Mouse (Mus musculus): Measurements from ENCODE around the gene Rbm8a. TPM values are rescaled to one million over a fixed set of nuclear protein-coding genes. Genes with fewer than 3 reads are reported as not detected.

Rbm8a gene
- polyA plus RNA-seq, 1 experiment = 57.2 TPM

- TF ChIP-seq CTCF (IDR thresholded peaks at IDR 0.05; ENCODE audit: borderline replicate concordance, extremely low read depth, insufficient read depth, insufficient read length) = no peak
- DNase-seq (ENCODE audit: low read depth) = no peak
These were observed 23.1 kb upstream of the Rbm8a start for GRCm38 (mm10) chr3:96606618-96607017.

- no peak for DNase-seq (ENCODE audit: low read depth)
- TF ChIP-seq POLR2A (IDR thresholded peaks at IDR 0.05; ENCODE audit: borderline replicate concordance, extremely low read depth, insufficient read depth, insufficient read length, poor library complexity, severe bottlenecking) (no peak), CTCF (IDR thresholded peaks at IDR 0.05; ENCODE audit: borderline replicate concordance, extremely low read depth, insufficient read depth, insufficient read length) (no peak)
These were observed 11.8 kb upstream of the Rbm8a start for GRCm38 (mm10) chr3:96617941-96618340.

- no peak for DNase-seq (ENCODE audit: low read depth)
- no peak for TF ChIP-seq CTCF (IDR thresholded peaks at IDR 0.05; ENCODE audit: borderline replicate concordance, extremely low read depth, insufficient read depth, insufficient read length)
- no peak for TF ChIP-seq POLR2A (IDR thresholded peaks at IDR 0.05; ENCODE audit: borderline replicate concordance, extremely low read depth, insufficient read depth, insufficient read length, poor library complexity, severe bottlenecking)
These were observed 6.5 kb upstream of the Rbm8a start for GRCm38 (mm10) chr3:96623201-96623600.

GRCm38 (mm10) chr3:96632058-96632457 is 2.3 kb downstream of the Rbm8a start:
- no peak for DNase-seq (ENCODE audit: low read depth)
- no peak for TF ChIP-seq POLR2A (IDR thresholded peaks at IDR 0.05; ENCODE audit: borderline replicate concordance, extremely low read depth, insufficient read depth, insufficient read length, poor library complexity, severe bottlenecking)
- TF ChIP-seq CTCF (IDR thresholded peaks at IDR 0.05; ENCODE audit: borderline replicate concordance, extremely low read depth, insufficient read depth, insufficient read length) = no peak

- DNase-seq (ENCODE audit: low read depth) = no peak
- TF ChIP-seq POLR2A (IDR thresholded peaks at IDR 0.05; ENCODE audit: borderline replicate concordance, extremely low read depth, insufficient read depth, insufficient read length, poor library complexity, severe bottlenecking) (no peak), CTCF (IDR thresholded peaks at IDR 0.05; ENCODE audit: borderline replicate concordance, extremely low read depth, insufficient read depth, insufficient read length) (no peak)
These were observed 4.3 kb downstream of the Rbm8a start for GRCm38 (mm10) chr3:96634015-96634414.

GRCm38 (mm10) chr3:96634928-96635879 is 5.5 kb downstream of the Rbm8a start, which contains the start of the genes Pex11b and Gm42957:
Gene Pex11b (plus strand): TSS chr3:96635376.
Gene Gm42957 (plus strand): TSS chr3:96635474.
- TF ChIP-seq CTCF (IDR thresholded peaks at IDR 0.05; ENCODE audit: borderline replicate concordance, extremely low read depth, insufficient read depth, insufficient read length) (peak; percentile 18; the same call in 1 of the 2 replicates), POLR2A (IDR thresholded peaks at IDR 0.05; ENCODE audit: borderline replicate concordance, extremely low read depth, insufficient read depth, insufficient read length, poor library complexity, severe bottlenecking) (peak; percentile 48)
- peak; percentile 93 for DNase-seq (ENCODE audit: low read depth)

- DNase-seq (ENCODE audit: low read depth) = no peak
- TF ChIP-seq POLR2A (IDR thresholded peaks at IDR 0.05; ENCODE audit: borderline replicate concordance, extremely low read depth, insufficient read depth, insufficient read length, poor library complexity, severe bottlenecking) = no peak
- no peak for TF ChIP-seq CTCF (IDR thresholded peaks at IDR 0.05; ENCODE audit: borderline replicate concordance, extremely low read depth, insufficient read depth, insufficient read length)
These were observed 6.2 kb downstream of the Rbm8a start for GRCm38 (mm10) chr3:96635906-96636305.

GRCm38 (mm10) chr3:96636448-96636847 is 6.7 kb downstream of the Rbm8a start:
- no peak for DNase-seq (ENCODE audit: low read depth)
- TF ChIP-seq CTCF (IDR thresholded peaks at IDR 0.05; ENCODE audit: borderline replicate concordance, extremely low read depth, insufficient read depth, insufficient read length) (no peak), POLR2A (IDR thresholded peaks at IDR 0.05; ENCODE audit: borderline replicate concordance, extremely low read depth, insufficient read depth, insufficient read length, poor library complexity, severe bottlenecking) (no peak)

- peak; percentile 47 for DNase-seq (ENCODE audit: low read depth)
- TF ChIP-seq POLR2A (IDR thresholded peaks at IDR 0.05; ENCODE audit: borderline replicate concordance, extremely low read depth, insufficient read depth, insufficient read length, poor library complexity, severe bottlenecking) (no peak), CTCF (IDR thresholded peaks at IDR 0.05; ENCODE audit: borderline replicate concordance, extremely low read depth, insufficient read depth, insufficient read length) (peak; percentile 61; the same call in 1 of the 2 replicates)
These were observed 9.5 kb downstream of the Rbm8a start for GRCm38 (mm10) chr3:96639219-96639618.

- peak; percentile 31 for DNase-seq (ENCODE audit: low read depth)
- TF ChIP-seq POLR2A (IDR thresholded peaks at IDR 0.05; ENCODE audit: borderline replicate concordance, extremely low read depth, insufficient read depth, insufficient read length, poor library complexity, severe bottlenecking) = no peak
- peak; percentile 50; the same call in 1 of the 2 replicates for TF ChIP-seq CTCF (IDR thresholded peaks at IDR 0.05; ENCODE audit: borderline replicate concordance, extremely low read depth, insufficient read depth, insufficient read length)
These were observed 15.4 kb downstream of the Rbm8a start, which contains the start of gene Itga10 for GRCm38 (mm10) chr3:96645018-96645649. Gene Itga10 (plus strand): TSS chr3:96645584.

GRCm38 (mm10) chr3:96647365-96647764 is 17.6 kb downstream of the Rbm8a start:
- no peak for DNase-seq (ENCODE audit: low read depth)
- TF ChIP-seq POLR2A (IDR thresholded peaks at IDR 0.05; ENCODE audit: borderline replicate concordance, extremely low read depth, insufficient read depth, insufficient read length, poor library complexity, severe bottlenecking) (no peak), CTCF (IDR thresholded peaks at IDR 0.05; ENCODE audit: borderline replicate concordance, extremely low read depth, insufficient read depth, insufficient read length) (no peak)
